Mouse (Mus musculus) hindbrain, embryonic 13.5 days (tissue): Measurements from ENCODE around the gene Wdr59. TPM values are rescaled to one million over a fixed set of nuclear protein-coding genes. Genes with fewer than 3 reads are reported as not detected.

Source experiments
- ATAC-seq: fragments of 200-750 bp; cut with Nextera tagmentation; 2 replicates; pipeline ENCODE4 v1.8.0; 2017; ENCODE audit warnings: moderate TSS enrichment; ENCODE audit not compliant: low FRiP score
- H3K27ac ChIP-seq: fragments of 300-500 bp; sonication (generic); 2 replicates; pipeline ENCODE4 v1.5.1; 2015; ENCODE audit warnings: inconsistent platforms, mild to moderate bottlenecking, moderate library complexity
- H3K27me3 ChIP-seq: fragments of 300-500 bp; sonication (generic); 2 replicates; pipeline ENCODE4 v1.6.1; 2015; ENCODE audit warnings: mild to moderate bottlenecking, inconsistent platforms
- H3K36me3 ChIP-seq: fragments of 300-500 bp; sonication (generic); 2 replicates; pipeline ENCODE4 v1.6.1; 2015; ENCODE audit warnings: mild to moderate bottlenecking, inconsistent platforms
- H3K4me1 ChIP-seq: fragments of 300-500 bp; sonication (generic); replicated peaks from 2 replicates; pipeline ENCODE4 v1.6.1; 2015; ENCODE audit warnings: inconsistent platforms
- H3K4me2 ChIP-seq: fragments of 300-500 bp; sonication (generic); 2 replicates; pipeline ENCODE4 v1.6.1; 2015; ENCODE audit warnings: inconsistent platforms, mild to moderate bottlenecking, moderate library complexity
- H3K4me3 ChIP-seq: fragments of 300-500 bp; sonication (generic); 2 replicates; pipeline ENCODE4 v1.5.1; 2015; ENCODE audit warnings: mild to moderate bottlenecking, inconsistent platforms
- H3K9ac ChIP-seq: fragments of 300-500 bp; sonication (generic); 2 replicates; pipeline ENCODE4 v1.6.1; 2015; ENCODE audit warnings: mild to moderate bottlenecking, inconsistent platforms
- H3K9me3 ChIP-seq: fragments of 300-500 bp; sonication (generic); 2 replicates; pipeline ENCODE4 v1.6.1; 2016; ENCODE audit warnings: inconsistent platforms
- WGBS: fragments of 180-500 bp; shearing (Covaris S2); methylation state at CpG from one replicate; pipeline ENCODE4 v1.1.7; 2015; 5-methylcytosine and 5-hydroxymethylcytosine counted together
- microRNA-seq: library from miRNA; unstranded; fragments of <30 nt; microRNA quantifications from one replicate; pipeline ENCODE4, GENCODE M21; 2016
- polyA plus RNA-seq: library from polyadenylated mRNA; unstranded; fragments of >200 nt; fragmentation: Nextera tagmentation; extraction: Ambion mirVana; gene quantifications from 2 replicates; pipeline ENCODE4 v1.2.1, GENCODE M21; 2015

The Wdr59 gene
- polyA plus RNA-seq, 1 experiment from 2014 or later, result 7.4 TPM

GRCm38 (mm10) chr8:111422614-111423013 lies 99.3 kb downstream of the Wdr59 start:
- H3K27me3 ChIP-seq, result no peaks in the 10 kb centered on the region
- no peak overlapping the region for H3K9ac ChIP-seq
- H3K4me2 ChIP-seq, result no peak overlapping the region
- 92% methylated on average over 2 of the region's 2 CpGs for WGBS
- H3K27ac ChIP-seq, result no peak overlapping the region
- no peak for ATAC-seq
- no peaks in the 10 kb centered on the region for H3K4me1 ChIP-seq
- H3K9me3 ChIP-seq, result no peaks in the 10 kb centered on the region
- H3K36me3 ChIP-seq, result no peaks in the 10 kb centered on the region
- H3K4me3 ChIP-seq, result no peak overlapping the region

GRCm38 (mm10) chr8:111419171-111419570 lies 102.7 kb downstream of the Wdr59 start:
- Histone ChIP-seq H3K27me3 (0 out of 2 replicates have a peak, but pooled peaks cover 2% of the 10 kb centered on the region), H3K36me3 (no peaks in the 10 kb centered on the region), H3K9ac (no peak overlapping the region), H3K4me1 (no peaks in the 10 kb centered on the region), H3K4me2 (no peak overlapping the region), H3K9me3 (no peaks in the 10 kb centered on the region), H3K4me3 (no peak overlapping the region), H3K27ac (no peak overlapping the region)
- no peak for ATAC-seq
- 84% methylated on average over 3 of the region's 3 CpGs for WGBS

DNA sequence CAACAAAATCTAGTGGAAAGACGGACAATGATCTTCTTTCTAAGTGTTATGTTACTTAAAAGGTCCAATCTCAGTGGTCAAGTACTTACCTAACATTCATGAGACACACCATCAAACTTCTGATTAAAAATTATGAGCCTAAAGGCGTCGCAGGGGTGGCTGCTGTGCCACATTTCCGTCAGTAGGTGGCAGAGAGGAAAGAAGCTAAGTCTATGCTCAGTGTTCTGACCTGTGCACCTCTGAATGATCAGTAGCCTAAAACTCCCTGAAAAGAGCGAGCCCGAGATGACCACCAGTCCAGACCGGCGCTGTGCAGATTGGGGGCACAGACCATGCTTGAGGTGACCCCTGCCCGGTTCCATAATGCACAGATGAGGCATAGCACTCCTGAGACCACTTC lies 103.3 kb downstream of the Wdr59 start:
- no peak for ATAC-seq
- 31% methylated on average over 9 of the region's 9 CpGs for WGBS
- H3K4me3 ChIP-seq, result no peak overlapping the region

DNA sequence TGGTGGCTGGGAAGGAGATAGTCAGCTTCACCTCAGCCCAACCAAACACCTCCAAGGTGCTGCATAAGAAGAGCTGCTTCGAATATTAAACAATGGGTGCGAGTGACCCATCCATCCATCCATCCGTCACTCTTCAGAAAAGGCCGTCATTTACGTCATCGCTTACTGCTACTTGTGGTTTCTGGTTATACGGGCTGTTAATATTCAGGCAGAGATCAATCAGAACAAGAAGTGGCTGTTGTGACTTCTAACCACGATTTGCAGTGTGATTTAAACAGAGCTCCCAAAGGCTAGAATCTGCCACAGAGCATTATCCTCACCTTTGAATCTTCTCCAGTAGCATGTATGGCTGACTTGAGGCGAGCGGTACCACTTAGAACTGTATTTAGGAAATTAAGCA lies 104.7 kb downstream of the Wdr59 start:
- Histone ChIP-seq H3K27me3 (0 out of 2 replicates have a peak, but pooled peaks cover 2% of the 10 kb centered on the region), H3K27ac (no peak overlapping the region), H3K36me3 (no peaks in the 10 kb centered on the region), H3K4me3 (no peak overlapping the region), H3K4me2 (no peak overlapping the region), H3K4me1 (no peaks in the 10 kb centered on the region), H3K9ac (no peak overlapping the region), H3K9me3 (no peaks in the 10 kb centered on the region)
- ATAC-seq, result no peak
- 85% methylated on average over 10 of the region's 10 CpGs for WGBS

More for the DNA sequence above, 103.3 kb downstream of the Wdr59 start:
- no peaks in the 10 kb centered on the region for H3K9me3 ChIP-seq
- no peak overlapping the region for H3K4me2 ChIP-seq
- H3K27ac ChIP-seq, result no peak overlapping the region
- H3K36me3 ChIP-seq, result no peaks in the 10 kb centered on the region
- no peak overlapping the region for H3K9ac ChIP-seq
- 0 out of 2 replicates have a peak, but pooled peaks cover 2% of the 10 kb centered on the region for H3K27me3 ChIP-seq
- no peaks in the 10 kb centered on the region for H3K4me1 ChIP-seq

GRCm38 (mm10) chr8:111403391-111403790 lies 118.5 kb downstream of the Wdr59 start:
- no peaks in the 10 kb centered on the region for H3K4me1 ChIP-seq
- no peak overlapping the region for H3K4me2 ChIP-seq
- H3K36me3 ChIP-seq, result no peaks in the 10 kb centered on the region
- ATAC-seq, result no peak
- 54% methylated on average over 4 of the region's 4 CpGs for whole genome bisulfite sequencing
- no peak overlapping the region for H3K4me3 ChIP-seq
- H3K9ac ChIP-seq, result no peak overlapping the region
- no peak overlapping the region for H3K27ac ChIP-seq
- no peaks in the 10 kb centered on the region for H3K9me3 ChIP-seq
- H3K27me3 ChIP-seq, result no peaks in the 10 kb centered on the region

Small RNA genes lying within 50 kb of the gene (microRNA-seq; reads per million reads assigned to microRNA genes)
- not detected for gene Mir1957b

Other genes with a start within 250 kb of the Wdr59 start
- gene Rfwd3, start 221.9 kb downstream of the Wdr59 start, polyA plus RNA-seq, result 26.8 and 29.0 TPM in 2 replicates
- 0.22 and 0.78 TPM in 2 replicates for gene Mlkl, start 183.9 kb downstream of the Wdr59 start, polyA plus RNA-seq
- gene Fa2h, start 128.3 kb downstream of the Wdr59 start, polyA plus RNA-seq, result 0.19 and 0.22 TPM in 2 replicates
- 77.3 and 80.0 TPM in 2 replicates for gene Znrf1, start 14.0 kb upstream of the Wdr59 start, polyA plus RNA-seq
- 0.52 and 0.53 TPM in 2 replicates for gene Ldhd, start 108.3 kb upstream of the Wdr59 start, polyA plus RNA-seq
- gene Zfp1, start 121.3 kb upstream of the Wdr59 start, polyA plus RNA-seq, result 27.6 and 28.1 TPM in 2 replicates
- gene Ctrb1, start 168.9 kb upstream of the Wdr59 start, polyA plus RNA-seq, result 3.1 TPM in 1 of 2 replicates, not detected in the other
- gene Bcar1, start 221.7 kb upstream of the Wdr59 start, polyA plus RNA-seq, result 55.4 and 55.6 TPM in 2 replicates